Mouse (Mus musculus): ENCODE data around the gene Apof. TPM values are rescaled to one million over a fixed set of nuclear protein-coding genes. Genes with fewer than 3 reads are reported as not detected.

Apof gene
- total and polyA plus RNA-seq, 2 experiments from 2014 or later = 0.41 TPM; not detected in 1

DNA sequence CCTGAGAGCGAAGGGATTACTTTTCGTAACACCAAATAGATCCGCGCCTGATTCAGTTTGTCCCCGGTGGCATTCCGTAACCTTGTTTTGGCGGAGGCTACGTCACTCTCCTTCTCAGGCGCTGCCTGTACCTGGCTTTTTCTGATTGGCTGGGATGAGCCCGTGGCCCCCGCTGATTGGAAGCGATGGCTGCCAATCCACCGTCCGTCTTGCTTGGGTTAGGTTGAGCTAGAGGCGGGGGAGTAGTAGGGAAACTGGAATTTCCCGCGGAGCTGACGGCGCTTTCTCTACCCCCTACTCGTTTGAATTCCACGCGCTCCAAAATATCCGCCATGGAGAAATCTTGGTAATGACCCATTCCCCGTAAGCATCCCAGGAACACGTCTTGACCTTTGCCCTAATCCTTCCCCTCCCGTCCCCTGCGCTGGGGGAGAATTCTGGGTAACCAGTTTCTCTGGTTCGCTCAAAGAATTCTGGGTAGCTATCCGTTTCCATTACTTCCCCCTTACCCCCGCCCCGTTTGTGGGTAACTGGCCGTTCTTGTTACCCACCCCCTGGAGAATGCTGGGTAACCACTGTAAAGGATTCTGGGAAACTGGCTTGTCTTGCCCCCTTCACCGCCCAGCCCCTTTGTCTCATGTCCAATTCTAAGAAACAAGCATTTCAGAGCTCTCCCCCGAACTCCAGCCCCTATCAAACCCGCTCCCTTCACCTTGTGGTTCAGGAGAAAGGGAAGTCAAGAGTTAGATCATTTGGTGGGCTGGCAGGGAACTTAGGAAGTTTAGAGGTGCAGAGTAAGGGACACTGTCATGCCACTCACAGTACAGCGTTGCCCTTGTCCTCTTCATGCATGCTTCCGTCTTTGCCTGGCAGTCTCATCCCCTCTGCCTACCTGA, 34.9 kb downstream of the Apof start, which contains the start of gene Pan2:
Gene Pan2, plus strand, starts transcription at position 210 of the 896 bp plus-strand sequence.
- Histone ChIP-seq H3K9me3 (ENCODE audit: low read length) (no peaks in the 10 kb centered on the region), H3K27me3 (ENCODE audit: insufficient read depth, low read length) (no peaks in the 10 kb centered on the region), H3K36me3 (ENCODE audit: insufficient read depth, low read length) (peaks cover 6% of the 10 kb centered on the region; the same call in 1 of the 2 replicates), H3K27ac (peak within 1 kb of the TSS; percentile 95), H3K9ac (replicated peaks; ENCODE audit: low read length) (peak within 1 kb of the TSS; percentile 74), H3K4me2 (ENCODE audit: low read depth, low read length) (peak within 1 kb of the TSS; percentile 68), H3K4me3 (ENCODE audit: low read length) (peak within 1 kb of the TSS; percentile 46), H3K4me1 (ENCODE audit: insufficient read depth, low read length) (peaks cover 14% of the 10 kb centered on the region)
- TF ChIP-seq CTCF (IDR thresholded peaks at IDR 0.05; ENCODE audit: low read depth) = no peak
- ATAC-seq (peak; percentile 99), DNase-seq (ENCODE audit: low spot score) (peak; percentile 99)
- WGBS = 1% methylated on average over 37 of the region's 37 CpGs

DNA sequence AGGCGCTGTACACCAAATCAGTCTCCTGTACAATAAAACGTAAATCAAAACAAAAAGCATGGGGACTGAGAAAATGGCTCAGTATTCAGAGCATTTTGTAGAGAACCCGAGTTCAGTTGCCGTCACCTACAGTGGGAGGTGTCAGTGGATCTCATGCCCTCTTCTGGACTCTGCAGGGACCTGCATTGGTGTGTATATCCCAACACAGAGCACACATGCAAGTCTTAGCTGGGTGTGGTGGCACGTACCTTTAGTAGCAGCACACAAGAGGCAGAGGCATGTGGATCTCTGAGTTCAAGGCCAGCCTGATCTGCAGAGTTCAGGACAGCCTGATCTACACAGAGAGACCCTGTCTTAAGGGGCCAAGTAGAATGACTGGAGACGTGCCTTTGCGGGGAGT, 41.2 kb downstream of the Apof start:
- no peak for ATAC-seq
- DNase-seq (ENCODE audit: low spot score) = no peak
- H3K36me3 ChIP-seq (ENCODE audit: insufficient read depth, low read length) = peaks cover 27% of the 10 kb centered on the region
- no peaks in the 10 kb centered on the region for H3K4me1 ChIP-seq (ENCODE audit: insufficient read depth, low read length)
- no peaks in the 10 kb centered on the region for H3K9me3 ChIP-seq (ENCODE audit: low read length)
- H3K27me3 ChIP-seq (ENCODE audit: insufficient read depth, low read length) = no peaks in the 10 kb centered on the region
- no peak overlapping the region for H3K4me3 ChIP-seq (ENCODE audit: low read length)
- no peak overlapping the region for H3K9ac ChIP-seq (replicated peaks; ENCODE audit: low read length)
- 86% methylated on average over 7 of the region's 7 CpGs for WGBS
- no peak overlapping the region for H3K27ac ChIP-seq
- peak; percentile 23; the same call in 1 of the 2 replicates for TF ChIP-seq CTCF (IDR thresholded peaks at IDR 0.05; ENCODE audit: low read depth)
- H3K4me2 ChIP-seq (ENCODE audit: low read depth, low read length) = no peak overlapping the region

DNA sequence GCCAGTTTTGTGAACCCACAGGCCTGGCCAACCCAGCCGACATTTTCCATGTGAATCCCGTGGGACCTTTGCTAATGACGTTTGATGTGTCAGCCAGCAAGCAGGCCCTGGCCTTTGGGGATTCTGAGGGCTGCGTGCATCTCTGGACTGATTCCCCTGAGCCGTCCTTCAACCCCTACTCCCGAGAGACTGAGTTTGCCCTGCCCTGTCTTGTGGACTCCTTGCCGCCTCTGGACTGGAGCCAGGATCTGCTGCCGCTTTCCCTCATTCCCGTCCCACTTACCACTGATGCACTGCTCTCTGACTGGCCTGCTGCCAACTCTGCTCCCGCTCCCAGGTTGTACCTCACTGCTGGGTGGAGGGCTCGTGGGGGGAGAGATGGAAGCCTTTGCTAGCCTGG, 41.7 kb downstream of the Apof start:
- Histone ChIP-seq H3K4me1 (ENCODE audit: insufficient read depth, low read length) (no peaks in the 10 kb centered on the region), H3K27ac (0 out of 2 replicates have a peak overlapping the region, but pooled peaks have one; percentile 11), H3K27me3 (ENCODE audit: insufficient read depth, low read length) (no peaks in the 10 kb centered on the region), H3K36me3 (ENCODE audit: insufficient read depth, low read length) (peaks cover 32% of the 10 kb centered on the region), H3K4me2 (ENCODE audit: low read depth, low read length) (no peak overlapping the region), H3K4me3 (ENCODE audit: low read length) (no peak overlapping the region), H3K9me3 (ENCODE audit: low read length) (no peaks in the 10 kb centered on the region), H3K9ac (replicated peaks; ENCODE audit: low read length) (no peak overlapping the region)
- 35% methylated on average over 11 of the region's 11 CpGs for WGBS
- ATAC-seq (no peak), DNase-seq (ENCODE audit: low spot score) (peak; percentile 46)
- TF ChIP-seq CTCF (IDR thresholded peaks at IDR 0.05; ENCODE audit: low read depth) = no peak

DNA sequence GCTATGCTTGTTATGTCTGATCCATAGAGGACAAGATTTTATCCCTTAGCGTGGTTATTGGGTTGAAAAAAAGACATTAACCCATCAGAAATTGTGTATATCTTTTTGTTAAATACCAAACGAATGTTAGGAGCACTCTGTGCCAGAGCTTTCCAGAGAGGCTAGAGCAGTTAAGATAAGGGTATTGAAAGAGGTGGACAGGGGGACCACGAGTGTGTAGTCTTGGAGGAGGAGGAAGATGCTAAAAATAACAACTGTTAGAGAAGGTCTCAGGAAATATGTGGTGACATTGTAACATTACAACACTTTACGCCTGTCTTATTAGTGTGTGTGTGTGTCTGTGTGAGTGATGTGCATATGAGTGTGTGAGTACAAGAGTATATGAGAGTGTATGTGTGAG, 42.4 kb downstream of the Apof start:
- Histone ChIP-seq H3K36me3 (ENCODE audit: insufficient read depth, low read length) (peaks cover 39% of the 10 kb centered on the region), H3K27me3 (ENCODE audit: insufficient read depth, low read length) (no peaks in the 10 kb centered on the region), H3K4me2 (ENCODE audit: low read depth, low read length) (no peak overlapping the region), H3K4me1 (ENCODE audit: insufficient read depth, low read length) (no peaks in the 10 kb centered on the region), H3K9me3 (ENCODE audit: low read length) (no peaks in the 10 kb centered on the region), H3K4me3 (ENCODE audit: low read length) (no peak overlapping the region), H3K9ac (replicated peaks; ENCODE audit: low read length) (no peak overlapping the region), H3K27ac (no peak overlapping the region)
- no peak for TF ChIP-seq CTCF (IDR thresholded peaks at IDR 0.05; ENCODE audit: low read depth)
- WGBS = 87% methylated on average over 4 of the region's 4 CpGs
- no peak for ATAC-seq
- no peak for DNase-seq (ENCODE audit: low spot score)

DNA sequence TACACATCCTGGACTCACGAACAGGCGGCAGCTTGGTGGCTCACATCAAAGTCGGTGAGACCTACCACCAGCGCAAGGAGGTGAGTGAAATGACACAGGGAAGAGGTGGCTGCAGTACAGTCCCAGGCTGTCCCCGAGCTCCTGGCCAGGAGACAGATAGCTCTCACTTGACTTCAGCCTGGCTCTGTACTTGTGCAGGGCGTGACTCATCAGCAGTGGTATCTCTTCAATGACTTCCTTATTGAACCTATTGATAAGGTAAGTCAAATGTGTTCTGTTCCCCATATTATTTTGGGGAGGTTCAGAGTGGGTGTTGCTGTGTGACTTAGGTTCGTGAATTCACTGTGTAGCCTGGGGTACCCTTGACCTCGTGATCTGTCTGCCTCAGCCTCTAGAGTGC, 47.1 kb downstream of the Apof start:
- peaks cover 72% of the 10 kb centered on the region for H3K36me3 ChIP-seq (ENCODE audit: insufficient read depth, low read length)

More for the DNA sequence above, 47.1 kb downstream of the Apof start:
- no peak for TF ChIP-seq CTCF (IDR thresholded peaks at IDR 0.05; ENCODE audit: low read depth)
- Histone ChIP-seq H3K27me3 (ENCODE audit: insufficient read depth, low read length) (no peaks in the 10 kb centered on the region), H3K4me2 (ENCODE audit: low read depth, low read length) (no peak overlapping the region), H3K4me3 (ENCODE audit: low read length) (no peak overlapping the region), H3K27ac (no peak overlapping the region), H3K4me1 (ENCODE audit: insufficient read depth, low read length) (no peaks in the 10 kb centered on the region), H3K9me3 (ENCODE audit: low read length) (no peaks in the 10 kb centered on the region), H3K9ac (replicated peaks; ENCODE audit: low read length) (no peak overlapping the region)
- DNase-seq (ENCODE audit: low spot score) (no peak), ATAC-seq (no peak)
- 92% methylated on average over 8 of the region's 8 CpGs for WGBS

Other genes starting within 250 kb of the Apof start
- gene Naca, start 233.1 kb upstream of the Apof start, total RNA-seq (2014; rRNA removed) = 295 and 315 TPM in 2 replicates
- gene Naca, start 233.1 kb upstream of the Apof start, polyA plus RNA-seq (2015; fragmentation: Nextera tagmentation; extraction: Ambion mirVana) = 450 and 463 TPM in 2 replicates
- 81.6 and 87.7 TPM in 2 replicates for gene Ptges3, start 209.7 kb upstream of the Apof start, total RNA-seq (2014; rRNA removed)
- 417 and 428 TPM in 2 replicates for gene Ptges3, start 209.7 kb upstream of the Apof start, polyA plus RNA-seq (2015; fragmentation: Nextera tagmentation; extraction: Ambion mirVana)
- gene Atp5b, start 185.4 kb upstream of the Apof start, total RNA-seq (2014; rRNA removed) = 6,623 and 6,768 TPM in 2 replicates
- 2,401 and 2,438 TPM in 2 replicates for gene Atp5b, start 185.4 kb upstream of the Apof start, polyA plus RNA-seq (2015; fragmentation: Nextera tagmentation; extraction: Ambion mirVana)
- 14.3 and 15.0 TPM in 2 replicates for gene Baz2a, start 177.1 kb upstream of the Apof start, total RNA-seq (2014; rRNA removed)
- 10.2 and 10.6 TPM in 2 replicates for gene Baz2a, start 177.1 kb upstream of the Apof start, polyA plus RNA-seq (2015; fragmentation: Nextera tagmentation; extraction: Ambion mirVana)
- gene Rbms2, start 88.4 kb upstream of the Apof start, total RNA-seq (2014; rRNA removed) = 11.7 and 13.2 TPM in 2 replicates
- 7.3 and 8.9 TPM in 2 replicates for gene Rbms2, start 88.4 kb upstream of the Apof start, polyA plus RNA-seq (2015; fragmentation: Nextera tagmentation; extraction: Ambion mirVana)
- 1.9 and 6.4 TPM in 2 replicates for gene Gls2, start 74.2 kb upstream of the Apof start, total RNA-seq (2014; rRNA removed)
- gene Gls2, start 74.2 kb upstream of the Apof start, polyA plus RNA-seq (2015; fragmentation: Nextera tagmentation; extraction: Ambion mirVana) = 1.7 and 2.4 TPM in 2 replicates
- 25.8 and 29.6 TPM in 2 replicates for gene Spryd4, start 56.9 kb upstream of the Apof start, total RNA-seq (2014; rRNA removed)
- gene Spryd4, start 56.9 kb upstream of the Apof start, polyA plus RNA-seq (2015; fragmentation: Nextera tagmentation; extraction: Ambion mirVana) = 22.3 and 24.5 TPM in 2 replicates
- 0.21 and 0.25 TPM in 2 replicates for gene Mip, start 42.8 kb upstream of the Apof start, total RNA-seq (2014; rRNA removed)
- not detected in 2 replicates for gene Mip, start 42.8 kb upstream of the Apof start, polyA plus RNA-seq (2015; fragmentation: Nextera tagmentation; extraction: Ambion mirVana)
- 13.0 and 15.6 TPM in 2 replicates for gene Timeless, start 36.6 kb upstream of the Apof start, total RNA-seq (2014; rRNA removed)
- gene Timeless, start 36.6 kb upstream of the Apof start, polyA plus RNA-seq (2015; fragmentation: Nextera tagmentation; extraction: Ambion mirVana) = 15.2 and 17.0 TPM in 2 replicates
- not detected in 2 replicates for gene Apon, start 14.6 kb upstream of the Apof start, total RNA-seq (2014; rRNA removed)
- gene Apon, start 14.6 kb upstream of the Apof start, polyA plus RNA-seq (2015; fragmentation: Nextera tagmentation; extraction: Ambion mirVana) = not detected in 2 replicates
- 7.5 and 8.5 TPM in 2 replicates for gene Stat2, start 1.9 kb downstream of the Apof start, total RNA-seq (2014; rRNA removed)
- gene Stat2, start 1.9 kb downstream of the Apof start, polyA plus RNA-seq (2015; fragmentation: Nextera tagmentation; extraction: Ambion mirVana) = 9.7 and 12.8 TPM in 2 replicates
- gene Il23a, start 30.1 kb downstream of the Apof start, total RNA-seq (2014; rRNA removed) = 0.50 TPM in 1 of 2 replicates, not detected in the other
- gene Il23a, start 30.1 kb downstream of the Apof start, polyA plus RNA-seq (2015; fragmentation: Nextera tagmentation; extraction: Ambion mirVana) = 0.35 and 0.73 TPM in 2 replicates
- 21.2 and 25.2 TPM in 2 replicates for gene Pan2, start 34.7 kb downstream of the Apof start, total RNA-seq (2014; rRNA removed)
- 14.3 and 16.4 TPM in 2 replicates for gene Pan2, start 34.7 kb downstream of the Apof start, polyA plus RNA-seq (2015; fragmentation: Nextera tagmentation; extraction: Ambion mirVana)
- gene Cnpy2, start 53.8 kb downstream of the Apof start, total RNA-seq (2014; rRNA removed) = 42.9 and 73.3 TPM in 2 replicates
- 186 and 189 TPM in 2 replicates for gene Cnpy2, start 53.8 kb downstream of the Apof start, polyA plus RNA-seq (2015; fragmentation: Nextera tagmentation; extraction: Ambion mirVana)
- gene Cs, start 69.1 kb downstream of the Apof start, total RNA-seq (2014; rRNA removed) = 274 and 311 TPM in 2 replicates
- gene Cs, start 69.1 kb downstream of the Apof start, polyA plus RNA-seq (2015; fragmentation: Nextera tagmentation; extraction: Ambion mirVana) = 262 and 285 TPM in 2 replicates
- gene Coq10a, start 100.3 kb downstream of the Apof start, total RNA-seq (2014; rRNA removed) = 26.9 and 42.1 TPM in 2 replicates
- gene Coq10a, start 100.3 kb downstream of the Apof start, polyA plus RNA-seq (2015; fragmentation: Nextera tagmentation; extraction: Ambion mirVana) = 50.8 and 52.1 TPM in 2 replicates
- 38.8 and 39.5 TPM in 2 replicates for gene Ankrd52, start 108.4 kb downstream of the Apof start, total RNA-seq (2014; rRNA removed)
- 9.1 and 10.6 TPM in 2 replicates for gene Ankrd52, start 108.4 kb downstream of the Apof start, polyA plus RNA-seq (2015; fragmentation: Nextera tagmentation; extraction: Ambion mirVana)
- gene Slc39a5, start 132.6 kb downstream of the Apof start, total RNA-seq (2014; rRNA removed) = 0.58 and 2.3 TPM in 2 replicates
- 0.55 and 0.66 TPM in 2 replicates for gene Slc39a5, start 132.6 kb downstream of the Apof start, polyA plus RNA-seq (2015; fragmentation: Nextera tagmentation; extraction: Ambion mirVana)
- gene Nabp2, start 142.8 kb downstream of the Apof start, total RNA-seq (2014; rRNA removed) = 73.9 and 98.9 TPM in 2 replicates
- 135 and 140 TPM in 2 replicates for gene Nabp2, start 142.8 kb downstream of the Apof start, polyA plus RNA-seq (2015; fragmentation: Nextera tagmentation; extraction: Ambion mirVana)
- gene Rnf41, start 143.0 kb downstream of the Apof start, total RNA-seq (2014; rRNA removed) = 98.1 and 105 TPM in 2 replicates
- gene Rnf41, start 143.0 kb downstream of the Apof start, polyA plus RNA-seq (2015; fragmentation: Nextera tagmentation; extraction: Ambion mirVana) = 75.8 and 76.3 TPM in 2 replicates
- gene Smarcc2, start 190.6 kb downstream of the Apof start, total RNA-seq (2014; rRNA removed) = 174 and 181 TPM in 2 replicates
- gene Smarcc2, start 190.6 kb downstream of the Apof start, polyA plus RNA-seq (2015; fragmentation: Nextera tagmentation; extraction: Ambion mirVana) = 112 and 120 TPM in 2 replicates
- 565 and 585 TPM in 2 replicates for gene Myl6, start 225.5 kb downstream of the Apof start, total RNA-seq (2014; rRNA removed)
- gene Myl6, start 225.5 kb downstream of the Apof start, polyA plus RNA-seq (2015; fragmentation: Nextera tagmentation; extraction: Ambion mirVana) = 1,081 and 1,089 TPM in 2 replicates
- gene Myl6b, start 230.0 kb downstream of the Apof start, total RNA-seq (2014; rRNA removed) = 27.1 and 34.6 TPM in 2 replicates
- 4.2 and 4.9 TPM in 2 replicates for gene Myl6b, start 230.0 kb downstream of the Apof start, polyA plus RNA-seq (2015; fragmentation: Nextera tagmentation; extraction: Ambion mirVana)